In the genomic region with DNA sequence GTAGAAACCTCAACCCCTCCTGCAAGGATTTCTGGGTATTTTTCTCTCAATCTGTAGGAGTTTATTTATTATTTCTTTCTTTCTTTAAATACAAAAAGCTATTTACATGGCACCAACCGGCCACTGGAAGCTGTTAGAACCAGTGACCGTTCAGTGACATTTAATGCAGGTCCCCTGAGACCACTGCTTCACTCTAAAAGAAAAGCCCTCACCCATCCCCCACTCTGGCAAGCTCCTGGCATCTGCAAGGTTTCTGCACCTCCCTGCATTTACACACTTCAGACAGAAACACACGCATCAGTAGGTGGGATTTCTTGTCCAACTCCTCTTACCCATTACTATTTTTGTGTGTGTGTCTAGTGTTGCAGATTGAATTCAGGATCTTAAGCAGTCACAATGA, we compare ENCODE assay signal across 19 mouse cellular contexts.
"Had no signal": no experiment of that assay in that cellular context is flagged by ENCODE, and none has a peak within 500 bp of the region (broad histone marks: within the 10 kb centered on the region; RNA-seq: fewer than 3 reads in every experiment).

No protein-coding gene starts in this region.

- H3K27ac ChIP-seq: limb, embryonic 12.5 days; limb, embryonic 15.5 days; liver, embryonic 14.5 days; macrophage; midbrain, embryonic 13.5 days; neural tube, embryonic 12.5 days; neural tube, embryonic 15.5 days had no signal

- H3K4me2 ChIP-seq: limb, embryonic 12.5 days; limb, embryonic 15.5 days; liver, embryonic 11.5 days; lung, embryonic 14.5 days; midbrain, embryonic 13.5 days; neural tube, embryonic 12.5 days; neural tube, embryonic 15.5 days had no signal

- H3K4me1 ChIP-seq: limb, embryonic 15.5 days; neural tube, embryonic 12.5 days had no signal

- ATAC-seq: liver, postnatal 0 days; lung, postnatal 0 days; midbrain, embryonic 13.5 days had no signal

- H3K36me3 ChIP-seq: limb, embryonic 12.5 days; limb, embryonic 15.5 days; midbrain, embryonic 13.5 days; neural tube, embryonic 12.5 days; neural tube, embryonic 15.5 days had no signal

- H3K9me3 ChIP-seq: limb, embryonic 12.5 days; limb, embryonic 15.5 days; midbrain, embryonic 13.5 days; neural tube, embryonic 15.5 days had no signal

- H3K27me3 ChIP-seq: limb, embryonic 12.5 days; limb, embryonic 15.5 days; midbrain, embryonic 13.5 days; neural tube, embryonic 12.5 days; neural tube, embryonic 15.5 days had no signal

- DNase-seq: kidney, adult 18-20 months; kidney, adult 9 months; kidney, postnatal 14 days; kidney, postnatal 4 days; liver, postnatal 0 days; lung, embryonic 14.5 days; thymus, adult 18-20 months; thymus, postnatal 14 days; thymus, postnatal 4 days had no signal

- H3K9ac ChIP-seq: limb, embryonic 12.5 days; limb, embryonic 15.5 days; liver, embryonic 14.5 days; liver, postnatal 0 days; lung, embryonic 14.5 days; midbrain, embryonic 13.5 days; neural tube, embryonic 12.5 days; neural tube, embryonic 15.5 days had no signal

- H3K4me3 ChIP-seq: limb, embryonic 12.5 days; limb, embryonic 15.5 days; midbrain, embryonic 13.5 days; myocyte; neural tube, embryonic 12.5 days; neural tube, embryonic 15.5 days had no signal
